Mouse (Mus musculus) MEL (cell line): Measurements from ENCODE around the gene Atp6v0a1.

ENCODE experiments used
- BHLHE40 ChIP-seq: IDR thresholded peaks from 2 replicates; pipeline ENCODE4 v1.6.1; 2012; ENCODE audit warnings: low read depth, mild to moderate bottlenecking, inconsistent platforms, low read length, improper control_type of control experiment, borderline replicate concordance
- CHD2 ChIP-seq: IDR thresholded peaks from 2 replicates; pipeline ENCODE4 v1.6.1; 2011; ENCODE audit warnings: low read length, improper control_type of control experiment
- CTCF ChIP-seq, 3 experiments: IDR thresholded peaks in 2 of 3; conservative IDR thresholded peaks in 1 of 3; 2 replicates each; pipeline ENCODE4 v1.5.1; 2011 to 2012; ENCODE audit warnings: low read length in 3 of 3, low read depth in 2 of 3, mild to moderate bottlenecking in 2 of 3, improper control_type of control experiment in 1 of 3, inconsistent platforms in 1 of 3, mixed read lengths in 1 of 3, moderate library complexity in 1 of 3; ENCODE audit not compliant: control insufficient read depth in 1 of 3, insufficient read depth in 1 of 3, poor library complexity in 1 of 3, severe bottlenecking in 1 of 3
- EP300 ChIP-seq, 2 experiments: IDR thresholded peaks; 2 replicates each; pipeline ENCODE4 v1.6.1; 2011; ENCODE audit warnings: improper control_type of control experiment in 2 of 2, low read length in 2 of 2, low read depth in 1 of 2, mild to moderate bottlenecking in 1 of 2
- MAFK ChIP-seq: IDR thresholded peaks from 2 replicates; pipeline ENCODE4 v1.6.1; 2011; ENCODE audit warnings: low read depth, mild to moderate bottlenecking, low read length, improper control_type of control experiment, borderline replicate concordance
- NELFE ChIP-seq: IDR thresholded peaks from 2 replicates; pipeline ENCODE4 v1.6.1; 2011; ENCODE audit warnings: low read depth, low read length, improper control_type of control experiment
- POLR2A ChIP-seq, 2 experiments: IDR thresholded peaks; 2 replicates each; pipeline ENCODE4 v1.6.1; 2011 to 2012; ENCODE audit warnings: low read length in 2 of 2, mild to moderate bottlenecking in 2 of 2, control low read depth in 1 of 2, improper control_type of control experiment in 1 of 2, low read depth in 1 of 2, moderate library complexity in 1 of 2; ENCODE audit not compliant: control insufficient read depth in 1 of 2, insufficient read depth in 1 of 2, poor library complexity in 1 of 2
- SIN3A ChIP-seq: IDR thresholded peaks from 2 replicates; pipeline ENCODE4 v1.6.1; 2012; ENCODE audit warnings: low read length, improper control_type of control experiment, inconsistent platforms
- TCF12 ChIP-seq: IDR thresholded peaks from 2 replicates; pipeline ENCODE4 v1.6.1; 2014; ENCODE audit warnings: low read depth, mild to moderate bottlenecking, inconsistent platforms, low read length, improper control_type of control experiment, moderate library complexity
- USF1 ChIP-seq: IDR thresholded peaks from 2 replicates; pipeline ENCODE4 v1.6.1; 2014; ENCODE audit warnings: low read depth, mild to moderate bottlenecking, inconsistent platforms, low read length, improper control_type of control experiment, moderate library complexity
- ZMIZ1 ChIP-seq: IDR thresholded peaks from 2 replicates; pipeline ENCODE4 v1.6.1; 2012; ENCODE audit warnings: low read depth, mild to moderate bottlenecking, inconsistent platforms, low read length, improper control_type of control experiment, moderate library complexity
- ZNF384 ChIP-seq: IDR thresholded peaks from 2 replicates; pipeline ENCODE4 v1.6.1; 2012; ENCODE audit warnings: low read depth, mild to moderate bottlenecking, inconsistent platforms, low read length, improper control_type of control experiment

- TF ChIP-seq TCF12 (no peak), CTCF (IDR thresholded peaks at IDR 0.05 in 2 of 3, conservative IDR thresholded peaks at IDR 0.05 in 1 of 3; ENCODE audit: control insufficient read depth in 1 of 3, insufficient read depth in 1 of 3, low read depth in 2 of 3, low read length in 3 of 3, poor library complexity in 1 of 3, severe bottlenecking in 1 of 3) (no peak), ZNF384 (no peak), USF1 (no peak), MAFK (no peak), CHD2 (no peak), EP300 (IDR thresholded peaks at IDR 0.05; ENCODE audit: low read depth in 1 of 2, low read length in 2 of 2) (no peak), POLR2A (IDR thresholded peaks at IDR 0.05; ENCODE audit: control insufficient read depth in 1 of 2, insufficient read depth in 1 of 2, low read depth in 1 of 2, low read length in 2 of 2, poor library complexity in 1 of 2) (no peak), ZMIZ1 (no peak), NELFE (no peak), SIN3A (no peak), BHLHE40 (no peak)
Measured at GRCm38 (mm10) chr11:101055418-101055817, 46.2 kb downstream of the Atp6v0a1 start.
